Mouse (Mus musculus) lung, postnatal 0 days (tissue): ENCODE data around the gene Zfp710.

Experiments used
- CTCF ChIP-seq: IDR thresholded peaks from 2 replicates; pipeline ENCODE4 v1.5.1; 2016; ENCODE audit warnings: antibody characterized with exemption, mild to moderate bottlenecking
- EP300 ChIP-seq: IDR thresholded peaks from 2 replicates; pipeline ENCODE4 v1.6.1; 2016; ENCODE audit warnings: antibody characterized with exemption, mild to moderate bottlenecking, control low read depth

GRCm38 (mm10) chr7:80027636-80028417 lies 3.2 kb downstream of the Zfp710 start:
- TF ChIP-seq CTCF (no peak), EP300 (no peak)
